Mouse (Mus musculus) embryonic fibroblast, embryonic 13.5 days (primary cell): ENCODE data around the gene Palld. TPM values are rescaled to one million over a fixed set of nuclear protein-coding genes. Genes with fewer than 3 reads are reported as not detected.

Source experiments
- H3K27ac ChIP-seq: 2 replicates; pipeline ENCODE4 v1.5.1; 2012; ENCODE audit warnings: low read length, control low read depth, inconsistent platforms; ENCODE audit not compliant: insufficient read depth
- H3K4me1 ChIP-seq: 2 replicates; pipeline ENCODE4 v1.6.1; 2011; ENCODE audit warnings: low read length; ENCODE audit not compliant: control insufficient read depth, insufficient read depth
- H3K4me3 ChIP-seq: 2 replicates; pipeline ENCODE4 v1.5.1; 2011; ENCODE audit warnings: mild to moderate bottlenecking, control low read depth, low read length; ENCODE audit not compliant: insufficient read depth
- CTCF ChIP-seq: IDR thresholded peaks from 2 replicates; pipeline ENCODE4 v1.5.1; 2011; ENCODE audit warnings: mild to moderate bottlenecking, control low read depth, low read length, moderate library complexity, borderline replicate concordance; ENCODE audit not compliant: insufficient read depth
- POLR2A ChIP-seq: IDR thresholded peaks from 2 replicates; pipeline ENCODE4 v1.6.1; 2011; ENCODE audit warnings: low read depth, mild to moderate bottlenecking, control low read depth, low read length, moderate library complexity
- polyA plus RNA-seq: library from polyadenylated mRNA; stranded (reverse); fragments of >200 nt; gene quantifications from 2 replicates; pipeline ENCODE4 v1.2.4, GENCODE M21; 2011; ENCODE audit warnings: low read depth; ENCODE audit not compliant: missing spikeins, insufficient read length

Gene Palld
- polyA plus RNA-seq, 1 experiment: 228 TPM

DNA sequence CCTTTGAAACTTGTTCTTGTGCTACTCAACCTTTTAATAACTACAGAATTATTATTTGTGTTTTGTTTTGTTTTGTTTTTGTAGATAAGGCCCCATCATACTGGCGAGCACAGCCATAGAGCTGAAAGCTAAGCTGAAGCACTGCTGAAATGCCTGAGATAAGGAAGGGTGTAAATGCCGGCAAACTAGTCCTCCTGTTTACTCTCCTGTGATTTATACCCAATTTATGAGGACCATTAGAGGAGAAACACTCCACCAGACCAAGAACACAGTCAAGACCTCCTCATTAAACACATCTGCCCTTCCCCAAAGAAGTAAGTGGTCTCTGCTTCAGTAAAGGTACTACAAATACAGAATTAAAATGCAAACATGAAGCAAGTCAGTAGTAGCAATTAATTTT lies 219.6 kb downstream of the Palld start:
- H3K27ac ChIP-seq: no peak overlapping the region
- TF ChIP-seq CTCF (no peak), POLR2A (no peak)
- no peaks in the 10 kb centered on the region for H3K4me1 ChIP-seq
- H3K4me3 ChIP-seq: no peak overlapping the region

GRCm38 (mm10) chr8:61681217-61681616 lies 221.3 kb downstream of the Palld start:
- no peak overlapping the region for H3K4me3 ChIP-seq
- no peaks in the 10 kb centered on the region for H3K4me1 ChIP-seq
- no peak for TF ChIP-seq POLR2A
- no peak for TF ChIP-seq CTCF
- H3K27ac ChIP-seq: no peak overlapping the region

GRCm38 (mm10) chr8:61677227-61677626 lies 225.3 kb downstream of the Palld start:
- TF ChIP-seq CTCF (no peak), POLR2A (no peak)

GRCm38 (mm10) chr8:61671151-61671550 lies 231.3 kb downstream of the Palld start:
- Histone ChIP-seq H3K27ac (no peak overlapping the region), H3K4me1 (no peaks in the 10 kb centered on the region; the same call in 1 of the 2 replicates), H3K4me3 (no peak overlapping the region)
- TF ChIP-seq POLR2A (no peak), CTCF (no peak)

More at GRCm38 (mm10) chr8:61677227-61677626, 225.3 kb downstream of the Palld start:
- Histone ChIP-seq H3K4me3 (no peak overlapping the region), H3K4me1 (no peaks in the 10 kb centered on the region; the same call in 1 of the 2 replicates), H3K27ac (no peak overlapping the region)

DNA sequence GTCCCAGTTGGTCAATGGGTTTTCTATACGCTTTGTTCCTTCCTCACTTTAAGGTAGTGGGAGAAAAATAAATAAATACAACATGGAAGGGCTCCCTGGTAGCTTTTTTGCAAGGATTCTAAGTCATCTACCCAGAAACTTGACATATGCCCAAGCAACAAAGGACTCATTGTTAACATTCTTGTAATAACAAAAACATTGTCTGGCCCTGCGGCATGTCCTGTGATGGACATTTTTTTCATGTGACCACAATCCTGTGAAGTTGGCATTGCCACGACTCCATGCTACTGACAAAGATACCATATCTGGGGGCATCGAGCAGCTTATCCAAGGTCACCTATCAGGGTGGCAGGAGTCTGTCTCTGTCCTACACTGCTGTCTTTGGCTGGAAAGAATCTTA lies 232.1 kb downstream of the Palld start:
- no peaks in the 10 kb centered on the region; the same call in 1 of the 2 replicates for H3K4me1 ChIP-seq
- H3K27ac ChIP-seq: no peak overlapping the region
- TF ChIP-seq CTCF (no peak), POLR2A (no peak)
- no peak overlapping the region for H3K4me3 ChIP-seq

DNA sequence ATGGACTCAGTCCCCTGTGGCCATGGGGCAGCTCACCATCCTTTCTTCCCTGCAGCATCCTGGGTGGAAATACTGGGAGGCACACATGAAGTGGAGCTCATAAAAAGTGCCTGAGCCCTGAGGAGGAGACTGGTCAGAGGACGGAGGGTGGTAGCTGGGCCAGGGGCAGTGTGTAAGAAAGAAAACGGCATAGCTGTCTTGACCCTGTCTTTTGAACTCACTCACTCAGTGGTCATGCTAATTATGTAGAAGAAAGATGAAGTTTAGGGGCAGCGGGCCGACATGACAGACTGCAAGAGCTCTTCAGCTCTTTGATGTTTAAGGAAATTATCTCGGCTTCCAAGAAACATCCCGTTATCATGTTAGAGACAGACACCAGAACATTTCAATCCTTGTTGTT lies 235.6 kb downstream of the Palld start:
- H3K27ac ChIP-seq: no peak overlapping the region
- TF ChIP-seq POLR2A (no peak), CTCF (no peak)

GRCm38 (mm10) chr8:61665021-61665420 lies 237.5 kb downstream of the Palld start:
- no peak for TF ChIP-seq POLR2A
- TF ChIP-seq CTCF: no peak
- peaks cover 3% of the 10 kb centered on the region; the same call in 1 of the 2 replicates for H3K4me1 ChIP-seq
- H3K4me3 ChIP-seq: no peak overlapping the region
- no peak overlapping the region for H3K27ac ChIP-seq

More for the DNA sequence above, 235.6 kb downstream of the Palld start:
- H3K4me1 ChIP-seq: peaks cover 3% of the 10 kb centered on the region; the same call in 1 of the 2 replicates
- no peak overlapping the region for H3K4me3 ChIP-seq

GRCm38 (mm10) chr8:61664162-61664561 lies 238.3 kb downstream of the Palld start:
- H3K27ac ChIP-seq: no peak overlapping the region
- H3K4me3 ChIP-seq: no peak overlapping the region
- H3K4me1 ChIP-seq: 0 out of 2 replicates have a peak, but pooled peaks cover 3% of the 10 kb centered on the region
- no peak for TF ChIP-seq POLR2A

- Histone ChIP-seq H3K27ac (no peak overlapping the region), H3K4me1 (0 out of 2 replicates have a peak, but pooled peaks cover 3% of the 10 kb centered on the region), H3K4me3 (no peak overlapping the region)
- TF ChIP-seq CTCF (no peak), POLR2A (no peak)
Observed at GRCm38 (mm10) chr8:61662829-61663228, 239.7 kb downstream of the Palld start.

- Histone ChIP-seq H3K27ac (no peak overlapping the region), H3K4me1 (0 out of 2 replicates have a peak, but pooled peaks cover 3% of the 10 kb centered on the region), H3K4me3 (no peak overlapping the region)
- no peak for TF ChIP-seq CTCF
- TF ChIP-seq POLR2A: no peak
Observed at GRCm38 (mm10) chr8:61661611-61662010, 240.9 kb downstream of the Palld start.
